15 mouse cellular contexts compared by ENCODE assay signal in genomic region chr6:122766145-122766968, GRCm38 (mm10). TPM values are rescaled to one million over a fixed set of nuclear protein-coding genes. Genes with fewer than 3 reads are reported as not detected.
A peak's percentile ranks its signal among the peaks of the same experiment; 100 is the strongest.
DNase-seq lines count a peak whose midpoint lies in the region; ATAC-seq and TF ChIP-seq lines count a peak whose summit lies in the region.
"Had no signal": no experiment of that assay in that cellular context is flagged by ENCODE, and none has a peak within 500 bp of the region (broad histone marks: within the 10 kb centered on the region; RNA-seq: fewer than 3 reads in every experiment).

No protein-coding gene starts in this region.

- no peaks in the 10 kb centered on the region for H3K9me3 ChIP-seq in forebrain, embryonic 10.5 days
- no peaks in the 10 kb centered on the region for H3K9me3 ChIP-seq in forebrain, embryonic 11.5 days (ENCODE audit: control insufficient read depth, low read length)
- no peaks in the 10 kb centered on the region for H3K9me3 ChIP-seq in hindbrain, embryonic 16.5 days (ENCODE audit: control insufficient read depth, low read length)
- no peaks in the 10 kb centered on the region for H3K9me3 ChIP-seq in midbrain, embryonic 16.5 days (replicated peaks; ENCODE audit: control insufficient read depth, low read length, poor library complexity, severe bottlenecking)
- H3K9me3 ChIP-seq: stomach, embryonic 15.5 days had no signal

- H3K27me3 ChIP-seq in forebrain, embryonic 10.5 days (ENCODE audit: poor library complexity, severe bottlenecking) = peaks cover 18% of the 10 kb centered on the region
- 0 out of 2 replicates have a peak, but pooled peaks cover 5% of the 10 kb centered on the region for H3K27me3 ChIP-seq in forebrain, embryonic 11.5 days (ENCODE audit: control insufficient read depth, insufficient read depth, low read length)
- H3K27me3 ChIP-seq in hindbrain, embryonic 16.5 days (replicated peaks; ENCODE audit: control insufficient read depth, insufficient read depth, low read length) = no peaks in the 10 kb centered on the region
- no peaks in the 10 kb centered on the region for H3K27me3 ChIP-seq in midbrain, embryonic 16.5 days (ENCODE audit: control insufficient read depth, insufficient read depth, low read depth, low read length)

- peaks cover 74% of the 10 kb centered on the region for H3K4me1 ChIP-seq in forebrain, embryonic 10.5 days
- H3K4me1 ChIP-seq in forebrain, embryonic 11.5 days (replicated peaks; ENCODE audit: control insufficient read depth, insufficient read depth, low read length) = peaks cover 6% of the 10 kb centered on the region; the same call in 1 of the 2 replicates
- peaks cover 18% of the 10 kb centered on the region for H3K4me1 ChIP-seq in embryonic fibroblast, embryonic 13.5 days (ENCODE audit: control insufficient read depth, insufficient read depth, low read length)
- H3K4me1 ChIP-seq in hindbrain, embryonic 16.5 days (ENCODE audit: control insufficient read depth, insufficient read depth, low read depth, low read length) = peaks cover 14% of the 10 kb centered on the region
- H3K4me1 ChIP-seq in midbrain, embryonic 16.5 days (ENCODE audit: control insufficient read depth, insufficient read depth, low read length) = peaks cover 28% of the 10 kb centered on the region

- peak overlapping the region; percentile 88 for H3K27ac ChIP-seq in forebrain, embryonic 10.5 days
- no peak overlapping the region for H3K27ac ChIP-seq in forebrain, embryonic 11.5 days (ENCODE audit: low read depth, low read length)
- H3K27ac ChIP-seq in embryonic fibroblast, embryonic 13.5 days (ENCODE audit: insufficient read depth, low read length) = peak overlapping the region; percentile 35; the same call in 1 of the 2 replicates
- peak overlapping the region; percentile 93 for H3K27ac ChIP-seq in hindbrain, embryonic 16.5 days (ENCODE audit: low read depth, low read length)
- H3K27ac ChIP-seq in midbrain, embryonic 16.5 days (ENCODE audit: low read length) = peak overlapping the region; percentile 96
- H3K27ac ChIP-seq: macrophage; stomach, embryonic 15.5 days had no signal

- no peak for DNase-seq in forebrain, embryonic 10.5 days (ENCODE audit: extremely low spot score, low spot score)
- DNase-seq in forebrain, embryonic 11.5 days (ENCODE audit: low spot score) = no peak
- no peak for DNase-seq in gastrocnemius, adult 8-10 months (ENCODE audit: low spot score in 2 of 2)
- no peak for DNase-seq in gastrocnemius, postnatal 25 days
- no peak for DNase-seq in cerebellum, postnatal 4 days (ENCODE audit: low spot score in 2 of 2)
- DNase-seq: B cell, adult 2 months; heart, postnatal 14 days; kidney, postnatal 10 days had no signal

- TF ChIP-seq CTCF in embryonic fibroblast, embryonic 13.5 days (IDR thresholded peaks at IDR 0.05; ENCODE audit: borderline replicate concordance, insufficient read depth, low read length) = no peak

- no peak for TF ChIP-seq POLR2A in embryonic fibroblast, embryonic 13.5 days (IDR thresholded peaks at IDR 0.05; ENCODE audit: low read depth, low read length)

- H3K36me3 ChIP-seq in forebrain, embryonic 10.5 days (replicated peaks) = no peaks in the 10 kb centered on the region
- no peaks in the 10 kb centered on the region for H3K36me3 ChIP-seq in forebrain, embryonic 11.5 days (ENCODE audit: control insufficient read depth, insufficient read depth, low read length)
- H3K36me3 ChIP-seq in hindbrain, embryonic 16.5 days (ENCODE audit: control insufficient read depth, insufficient read depth, low read length) = no peaks in the 10 kb centered on the region
- no peaks in the 10 kb centered on the region for H3K36me3 ChIP-seq in midbrain, embryonic 16.5 days (ENCODE audit: control insufficient read depth, insufficient read depth, low read length)
- H3K36me3 ChIP-seq: stomach, embryonic 15.5 days had no signal

- no peak overlapping the region for H3K4me2 ChIP-seq in forebrain, embryonic 11.5 days (ENCODE audit: low read depth, low read length, severe bottlenecking)
- H3K4me2 ChIP-seq in hindbrain, embryonic 16.5 days (ENCODE audit: low read length) = peak overlapping the region; percentile 84
- H3K4me2 ChIP-seq in midbrain, embryonic 16.5 days (ENCODE audit: low read length) = peak overlapping the region; percentile 64

- ATAC-seq in forebrain, embryonic 11.5 days (replicated peaks; ENCODE audit: low FRiP score) = no peak
- no peak for ATAC-seq in hindbrain, embryonic 16.5 days
- ATAC-seq in midbrain, embryonic 16.5 days = no peak

- WGBS in forebrain, embryonic 10.5 days = 13% methylated on average over 5 of the region's 5 CpGs
- 17% methylated on average over 5 of the region's 5 CpGs for WGBS in forebrain, embryonic 11.5 days
- WGBS in hindbrain, embryonic 16.5 days = 16% methylated on average over 5 of the region's 5 CpGs
- 13% methylated on average over 5 of the region's 5 CpGs for WGBS in midbrain, embryonic 16.5 days

- peak overlapping the region; percentile 56; the same call in 1 of the 2 replicates for H3K4me3 ChIP-seq in forebrain, embryonic 10.5 days
- no peak overlapping the region for H3K4me3 ChIP-seq in forebrain, embryonic 11.5 days (ENCODE audit: low read depth, low read length)
- no peak overlapping the region for H3K4me3 ChIP-seq in embryonic fibroblast, embryonic 13.5 days (ENCODE audit: insufficient read depth, low read length)
- peak overlapping the region; percentile 56 for H3K4me3 ChIP-seq in hindbrain, embryonic 16.5 days (ENCODE audit: low read length)
- peak overlapping the region; percentile 42 for H3K4me3 ChIP-seq in midbrain, embryonic 16.5 days (ENCODE audit: low read depth, low read length)
- H3K4me3 ChIP-seq: stomach, embryonic 15.5 days had no signal

- no peak overlapping the region for H3K9ac ChIP-seq in forebrain, embryonic 11.5 days (ENCODE audit: low read length)
- H3K9ac ChIP-seq in hindbrain, embryonic 16.5 days (ENCODE audit: low read depth, low read length) = peak overlapping the region; percentile 54
- H3K9ac ChIP-seq in midbrain, embryonic 16.5 days (ENCODE audit: low read depth, low read length) = peak overlapping the region; percentile 49; the same call in 1 of the 2 replicates
- H3K9ac ChIP-seq: stomach, embryonic 15.5 days had no signal

RNA-seq across cellular contexts. Expression of gene Slc2a3, which starts 35.1 kb away (rescaled TPM):
- 67.3 and 70.7 TPM in 2 replicates for polyA plus RNA-seq in forebrain, embryonic 10.5 days (2016; fragmentation: Nextera tagmentation; extraction: Ambion mirVana)
- 30.3 and 37.6 TPM in 2 replicates for polyA plus RNA-seq in forebrain, embryonic 11.5 days (2014; fragmentation: Nextera tagmentation; extraction: Ambion mirVana)
- polyA plus RNA-seq in embryonic fibroblast, embryonic 13.5 days (2011; ENCODE audit: insufficient read length, low read depth, missing spikeins) = 4.9 and 6.1 TPM in 2 replicates
- polyA plus RNA-seq in hindbrain, embryonic 16.5 days (2015; fragmentation: Nextera tagmentation; extraction: Ambion mirVana) = 57.0 and 57.4 TPM in 2 replicates
- 44.3 and 52.5 TPM in 2 replicates for polyA plus RNA-seq in midbrain, embryonic 16.5 days (2015; fragmentation: Nextera tagmentation; extraction: Ambion mirVana)
- 10 to 100 TPM in 2 of 4 experiments, 1 to 10 TPM in 2; 3.6 to 12.3 (median 10.4) TPM for total RNA-seq in gastrocnemius, adult 8-10 months (2022)
- total RNA-seq in gastrocnemius, postnatal 25 days (2021) = 1 to 10 TPM in 1 of 2 experiments, under 1 TPM in 1; 0.88 to 1.4 TPM

RNA-seq across cellular contexts. Expression of gene Foxj2, which starts 53.4 kb away (rescaled TPM):
- 2.2 and 2.3 TPM in 2 replicates for polyA plus RNA-seq in forebrain, embryonic 10.5 days (2016; fragmentation: Nextera tagmentation; extraction: Ambion mirVana)
- 5.0 and 5.4 TPM in 2 replicates for polyA plus RNA-seq in forebrain, embryonic 11.5 days (2014; fragmentation: Nextera tagmentation; extraction: Ambion mirVana)
- polyA plus RNA-seq in embryonic fibroblast, embryonic 13.5 days (2011; ENCODE audit: insufficient read length, low read depth, missing spikeins) = 19.8 and 23.7 TPM in 2 replicates
- 6.7 and 8.3 TPM in 2 replicates for polyA plus RNA-seq in hindbrain, embryonic 16.5 days (2015; fragmentation: Nextera tagmentation; extraction: Ambion mirVana)
- polyA plus RNA-seq in midbrain, embryonic 16.5 days (2015; fragmentation: Nextera tagmentation; extraction: Ambion mirVana) = 8.4 and 9.4 TPM in 2 replicates
- 10 to 100 TPM; 23.3 to 27.1 (median 26.4) TPM for total RNA-seq in gastrocnemius, adult 8-10 months (2022)
- 10 to 100 TPM; 18.4 to 20.9 TPM for total RNA-seq in gastrocnemius, postnatal 25 days (2021)

RNA-seq across cellular contexts. Expression of gene Nanog, which starts 59.1 kb away (rescaled TPM):
- polyA plus RNA-seq in forebrain, embryonic 10.5 days (2016; fragmentation: Nextera tagmentation; extraction: Ambion mirVana) = 0.15 and 0.47 TPM in 2 replicates
- polyA plus RNA-seq in forebrain, embryonic 11.5 days (2014; fragmentation: Nextera tagmentation; extraction: Ambion mirVana) = 0.31 TPM in 1 of 2 replicates, not detected in the other
- 0.93 and 1.1 TPM in 2 replicates for polyA plus RNA-seq in embryonic fibroblast, embryonic 13.5 days (2011; ENCODE audit: insufficient read length, low read depth, missing spikeins)
- 0.08 and 0.25 TPM in 2 replicates for polyA plus RNA-seq in hindbrain, embryonic 16.5 days (2015; fragmentation: Nextera tagmentation; extraction: Ambion mirVana)
- not detected in 2 replicates for polyA plus RNA-seq in midbrain, embryonic 16.5 days (2015; fragmentation: Nextera tagmentation; extraction: Ambion mirVana)
- total RNA-seq in gastrocnemius, adult 8-10 months (2022) = not detected
- not detected for total RNA-seq in gastrocnemius, postnatal 25 days (2021)
- total RNA-seq: gastrocnemius, postnatal 4 days; heart, postnatal 14 days; left cerebral cortex, postnatal 10 days had no signal
- polyA plus RNA-seq: macrophage had no signal

Comparison
In these comparisons a context has a peak if more than half of its experiments do, and no peak if none do; other contexts are left out.
1. H3K4me3 ChIP-seq: peak in forebrain, embryonic 10.5 days (single experiment), hindbrain, embryonic 16.5 days (single experiment) and midbrain, embryonic 16.5 days (single experiment); none in forebrain, embryonic 11.5 days (single experiment) and embryonic fibroblast, embryonic 13.5 days (single experiment).